Mouse (Mus musculus) liver, postnatal 0 days (tissue): ENCODE data around the gene Hsp90ab1. TPM values are rescaled to one million over a fixed set of nuclear protein-coding genes. Genes with fewer than 3 reads are reported as not detected.

Experiments
- ATAC-seq: fragments of 200-750 bp; cut with Nextera tagmentation; 2 replicates; pipeline ENCODE4 v1.8.0; 2017; ENCODE audit warnings: mild to moderate bottlenecking, moderate library complexity
- DNase-seq: peaks from one replicate; pipeline ENCODE4 v3.0.0-alpha.2; 2016
- H3K27ac ChIP-seq: fragments of 300-500 bp; sonication (generic); 2 replicates; pipeline ENCODE4 v1.5.1; 2014; ENCODE audit warnings: antibody characterized with exemption, moderate library complexity, mild to moderate bottlenecking, low read depth
- H3K27me3 ChIP-seq: fragments of 300-500 bp; sonication (generic); 2 replicates; pipeline ENCODE4 v1.6.1; 2014; ENCODE audit warnings: low read length, control low read depth, mixed read lengths; ENCODE audit not compliant: insufficient read depth
- H3K36me3 ChIP-seq: fragments of 300-500 bp; sonication (generic); replicated peaks from 2 replicates; pipeline ENCODE4 v1.6.1; 2014; ENCODE audit warnings: mild to moderate bottlenecking, control low read depth, low read length, moderate library complexity, mixed read lengths; ENCODE audit not compliant: insufficient read depth
- H3K4me1 ChIP-seq: fragments of 300-500 bp; sonication (generic); 2 replicates; pipeline ENCODE4 v1.6.1; 2014; ENCODE audit warnings: antibody characterized with exemption, mild to moderate bottlenecking, control low read depth; ENCODE audit not compliant: insufficient read depth
- H3K4me2 ChIP-seq: fragments of 300-500 bp; sonication (generic); 2 replicates; pipeline ENCODE4 v1.6.1; 2014; ENCODE audit warnings: low read depth, mild to moderate bottlenecking, low read length, moderate library complexity, mixed read lengths
- H3K4me3 ChIP-seq: fragments of 300-500 bp; sonication (generic); 2 replicates; pipeline ENCODE4 v1.5.1; 2014; ENCODE audit warnings: low read depth, low read length
- H3K9ac ChIP-seq: fragments of 300-500 bp; sonication (generic); replicated peaks from 2 replicates; pipeline ENCODE4 v1.6.1; 2014; ENCODE audit warnings: mild to moderate bottlenecking, moderate library complexity
- H3K9me3 ChIP-seq: fragments of 300-500 bp; sonication (generic); 2 replicates; pipeline ENCODE4 v1.6.1; 2016; ENCODE audit warnings: mild to moderate bottlenecking, control low read depth, low read length, mixed read lengths
- CTCF ChIP-seq: sonication (generic); IDR thresholded peaks from 2 replicates; pipeline ENCODE4 v1.5.1; 2016; ENCODE audit warnings: antibody characterized with exemption, low read depth
- EP300 ChIP-seq: IDR thresholded peaks from 2 replicates; pipeline ENCODE4 v1.6.1; 2016; ENCODE audit warnings: antibody characterized with exemption, low read depth, mild to moderate bottlenecking
- WGBS: fragments of 180-500 bp; shearing (Covaris S2); extraction: QIAGEN DNeasy Blood & Tissue Kit; methylation state at CpG from one replicate; pipeline ENCODE4 v1.1.7; 2014; ENCODE audit not compliant: insufficient replicate concordance; 5-methylcytosine and 5-hydroxymethylcytosine counted together
- polyA plus RNA-seq: library from polyadenylated mRNA; unstranded; fragments of >200 nt; fragmentation: Nextera tagmentation; extraction: Ambion mirVana; gene quantifications from 2 replicates; pipeline ENCODE4 v1.2.1, GENCODE M21; 2015

The Hsp90ab1 gene
- polyA plus RNA-seq, 1 experiment from 2014 or later: 445 TPM

GRCm38 (mm10) chr17:45563655-45564530 is 9.2 kb downstream of the Hsp90ab1 start, which contains the start of gene Slc35b2:
Gene Slc35b2, plus strand, starts transcription at chr17:45563874.
- H3K27ac ChIP-seq: peak within 1 kb of the TSS; percentile 86
- H3K27me3 ChIP-seq: no peaks in the 10 kb centered on the region
- H3K4me3 ChIP-seq: peak within 1 kb of the TSS; percentile 91
- peak; percentile 92 for DNase-seq
- peak; percentile 90 for ATAC-seq
- no peaks in the 10 kb centered on the region for H3K9me3 ChIP-seq
- H3K36me3 ChIP-seq: peaks cover 39% of the 10 kb centered on the region
- WGBS: under 1% methylated on average over 45 of the region's 61 CpGs
- H3K4me2 ChIP-seq: peak within 1 kb of the TSS; percentile 97
- TF ChIP-seq CTCF (peak; percentile 96), EP300 (no peak)
- peak within 1 kb of the TSS; percentile 93 for H3K9ac ChIP-seq
- H3K4me1 ChIP-seq: peaks cover 18% of the 10 kb centered on the region

GRCm38 (mm10) chr17:45563216-45563615 is 9.9 kb downstream of the Hsp90ab1 start:
- no peak overlapping the region for H3K27ac ChIP-seq
- no peaks in the 10 kb centered on the region for H3K9me3 ChIP-seq
- no peaks in the 10 kb centered on the region for H3K27me3 ChIP-seq
- WGBS: 66% methylated on average over 12 of the region's 12 CpGs
- ATAC-seq (no peak), DNase-seq (no peak)
- H3K36me3 ChIP-seq: peaks cover 37% of the 10 kb centered on the region
- H3K9ac ChIP-seq: no peak overlapping the region
- TF ChIP-seq CTCF (no peak), EP300 (no peak)
- H3K4me3 ChIP-seq: peak overlapping the region; percentile 91; the same call in 1 of the 2 replicates
- peaks cover 19% of the 10 kb centered on the region for H3K4me1 ChIP-seq
- H3K4me2 ChIP-seq: peak overlapping the region; percentile 97; the same call in 1 of the 2 replicates

- peaks cover 3% of the 10 kb centered on the region; the same call in 1 of the 2 replicates for H3K27me3 ChIP-seq
- H3K27ac ChIP-seq: no peak overlapping the region
- H3K4me2 ChIP-seq: no peak overlapping the region
- no peak overlapping the region for H3K4me3 ChIP-seq
- 81% methylated on average over 15 of the region's 15 CpGs for WGBS
- H3K9ac ChIP-seq: no peak overlapping the region
- TF ChIP-seq CTCF (no peak), EP300 (no peak)
- no peak for DNase-seq
- peaks cover 9% of the 10 kb centered on the region for H3K36me3 ChIP-seq
- no peak for ATAC-seq
- H3K9me3 ChIP-seq: no peaks in the 10 kb centered on the region
- H3K4me1 ChIP-seq: peaks cover 26% of the 10 kb centered on the region
Measured at GRCm38 (mm10) chr17:45559732-45560525, 13.1 kb downstream of the Hsp90ab1 start.

GRCm38 (mm10) chr17:45557998-45558862 is 14.8 kb downstream of the Hsp90ab1 start:
- no peaks in the 10 kb centered on the region for H3K9me3 ChIP-seq
- peak; percentile 31 for DNase-seq
- WGBS: 51% methylated on average over 16 of the region's 16 CpGs
- H3K4me2 ChIP-seq: peak overlapping the region; percentile 93
- peaks cover 9% of the 10 kb centered on the region for H3K36me3 ChIP-seq
- TF ChIP-seq CTCF (no peak), EP300 (no peak)
- no peak overlapping the region; the same call in 1 of the 2 replicates for H3K9ac ChIP-seq
- peak overlapping the region; percentile 20 for H3K27ac ChIP-seq
- H3K27me3 ChIP-seq: peaks cover 3% of the 10 kb centered on the region; the same call in 1 of the 2 replicates
- H3K4me3 ChIP-seq: 0 out of 2 replicates have a peak overlapping the region, but pooled peaks have one; percentile 63
- peaks cover 16% of the 10 kb centered on the region for H3K4me1 ChIP-seq
- ATAC-seq: no peak

GRCm38 (mm10) chr17:45557246-45557824 is 15.7 kb downstream of the Hsp90ab1 start:
- H3K4me3 ChIP-seq: peak overlapping the region; percentile 63
- no peak for TF ChIP-seq EP300
- no peak for TF ChIP-seq CTCF
- H3K36me3 ChIP-seq: peaks cover 9% of the 10 kb centered on the region
- peaks cover 6% of the 10 kb centered on the region; the same call in 1 of the 2 replicates for H3K27me3 ChIP-seq
- 54% methylated on average over 6 of the region's 7 CpGs for WGBS
- peak overlapping the region; percentile 20 for H3K27ac ChIP-seq
- H3K9me3 ChIP-seq: no peaks in the 10 kb centered on the region
- peaks cover 16% of the 10 kb centered on the region for H3K4me1 ChIP-seq
- peak overlapping the region; percentile 93 for H3K4me2 ChIP-seq
- peak overlapping the region; percentile 65 for H3K9ac ChIP-seq
- DNase-seq: no peak
- ATAC-seq: no peak
